Mouse (Mus musculus): ENCODE results near the gene Majin. TPM values are rescaled to one million over a fixed set of nuclear protein-coding genes. Genes with fewer than 3 reads are reported as not detected.
A peak's percentile ranks its signal among the peaks of the same experiment; 100 is the strongest.

Gene Majin
- polyA plus RNA-seq, 1 experiment from 2014 or later = not detected

- Histone ChIP-seq H3K4me3 (replicated peaks) (no peak overlapping the region), H3K4me2 (no peak overlapping the region), H3K9ac (no peak overlapping the region), H3K9me3 (replicated peaks) (no peaks in the 10 kb centered on the region), H3K27ac (no peak overlapping the region), H3K4me1 (replicated peaks) (peaks cover 7% of the 10 kb centered on the region), H3K36me3 (0 out of 2 replicates have a peak, but pooled peaks cover 7% of the 10 kb centered on the region), H3K27me3 (no peaks in the 10 kb centered on the region)
- ATAC-seq (ENCODE audit: low read depth) (no peak), DNase-seq (no peak)
- 86% methylated on average over 4 of the region's 4 CpGs for WGBS (ENCODE audit: insufficient replicate concordance)
Observed at GRCm38 (mm10) chr19:6227864-6228263, 43.7 kb downstream of the Majin start.

- 74% methylated on average over 4 of the region's 4 CpGs for WGBS (ENCODE audit: insufficient replicate concordance)
- H3K27me3 ChIP-seq = no peaks in the 10 kb centered on the region
- H3K36me3 ChIP-seq = 0 out of 2 replicates have a peak, but pooled peaks cover 7% of the 10 kb centered on the region
- no peak overlapping the region for H3K9ac ChIP-seq
- H3K4me2 ChIP-seq = no peak overlapping the region
- H3K27ac ChIP-seq = no peak overlapping the region
- H3K4me1 ChIP-seq (replicated peaks) = peaks cover 24% of the 10 kb centered on the region
- no peak for ATAC-seq (ENCODE audit: low read depth)
- H3K9me3 ChIP-seq (replicated peaks) = no peaks in the 10 kb centered on the region
- H3K4me3 ChIP-seq (replicated peaks) = no peak overlapping the region
- DNase-seq = no peak
Observed at GRCm38 (mm10) chr19:6230411-6230810, 46.2 kb downstream of the Majin start.

GRCm38 (mm10) chr19:6231036-6231435, 46.8 kb downstream of the Majin start:
- DNase-seq = no peak
- 0 out of 2 replicates have a peak, but pooled peaks cover 7% of the 10 kb centered on the region for H3K36me3 ChIP-seq
- no peaks in the 10 kb centered on the region for H3K9me3 ChIP-seq (replicated peaks)
- ATAC-seq (ENCODE audit: low read depth) = no peak
- 76% methylated on average over 2 of the region's 2 CpGs for WGBS (ENCODE audit: insufficient replicate concordance)
- H3K4me2 ChIP-seq = no peak overlapping the region
- no peak overlapping the region for H3K4me3 ChIP-seq (replicated peaks)
- H3K9ac ChIP-seq = no peak overlapping the region
- no peaks in the 10 kb centered on the region for H3K27me3 ChIP-seq
- H3K27ac ChIP-seq = no peak overlapping the region
- peaks cover 24% of the 10 kb centered on the region for H3K4me1 ChIP-seq (replicated peaks)

- Histone ChIP-seq H3K36me3 (0 out of 2 replicates have a peak, but pooled peaks cover 7% of the 10 kb centered on the region), H3K9me3 (replicated peaks) (no peaks in the 10 kb centered on the region), H3K4me1 (replicated peaks) (peaks cover 41% of the 10 kb centered on the region), H3K27me3 (no peaks in the 10 kb centered on the region), H3K4me3 (replicated peaks) (no peak overlapping the region), H3K4me2 (no peak overlapping the region), H3K9ac (no peak overlapping the region), H3K27ac (no peak overlapping the region)
- ATAC-seq (ENCODE audit: low read depth) = no peak
- DNase-seq = no peak
- WGBS (ENCODE audit: insufficient replicate concordance) = 84% methylated on average over 16 of the region's 16 CpGs
Observed at GRCm38 (mm10) chr19:6233647-6234046, 49.5 kb downstream of the Majin start.

GRCm38 (mm10) chr19:6234337-6235083, 50.3 kb downstream of the Majin start:
- Histone ChIP-seq H3K9me3 (replicated peaks) (no peaks in the 10 kb centered on the region), H3K4me1 (replicated peaks) (peaks cover 50% of the 10 kb centered on the region), H3K9ac (peak overlapping the region; percentile 80; the same call in 1 of the 2 replicates), H3K4me3 (replicated peaks) (peak overlapping the region; percentile 67), H3K27me3 (no peaks in the 10 kb centered on the region), H3K27ac (0 out of 2 replicates have a peak overlapping the region, but pooled peaks have one; percentile 34), H3K4me2 (peak overlapping the region; percentile 88), H3K36me3 (0 out of 2 replicates have a peak, but pooled peaks cover 7% of the 10 kb centered on the region)
- DNase-seq (peak; percentile 38), ATAC-seq (ENCODE audit: low read depth) (no peak)
- WGBS (ENCODE audit: insufficient replicate concordance) = 69% methylated on average over 11 of the region's 11 CpGs

- ATAC-seq (ENCODE audit: low read depth) (peak; percentile 87), DNase-seq (peak; percentile 93)
- Histone ChIP-seq H3K27me3 (no peaks in the 10 kb centered on the region), H3K9ac (peak within 1 kb of the TSS; percentile 80), H3K4me2 (peak within 1 kb of the TSS; percentile 88), H3K27ac (peak within 1 kb of the TSS; percentile 98), H3K4me3 (replicated peaks) (peak within 1 kb of the TSS; percentile 67), H3K36me3 (0 out of 2 replicates have a peak, but pooled peaks cover 5% of the 10 kb centered on the region), H3K4me1 (replicated peaks) (peaks cover 58% of the 10 kb centered on the region), H3K9me3 (replicated peaks) (no peaks in the 10 kb centered on the region)
- 7% methylated on average over 48 of the region's 48 CpGs for WGBS (ENCODE audit: insufficient replicate concordance)
Observed at GRCm38 (mm10) chr19:6235084-6236052, 51.2 kb downstream of the Majin start, which contains the start of gene Ppp2r5b. TSS of gene Ppp2r5b (minus strand) at chr19:6235872.

- H3K9ac ChIP-seq = peak overlapping the region; percentile 80
- peak overlapping the region; percentile 67 for H3K4me3 ChIP-seq (replicated peaks)
- H3K27ac ChIP-seq = peak overlapping the region; percentile 98
- ATAC-seq (ENCODE audit: low read depth) (peak; percentile 79), DNase-seq (peak; percentile 81)
- 1% methylated on average over 9 of the region's 9 CpGs for WGBS (ENCODE audit: insufficient replicate concordance)
- peak overlapping the region; percentile 88 for H3K4me2 ChIP-seq
- peaks cover 65% of the 10 kb centered on the region for H3K4me1 ChIP-seq (replicated peaks)
- H3K36me3 ChIP-seq = 0 out of 2 replicates have a peak, but pooled peaks cover 3% of the 10 kb centered on the region
- H3K9me3 ChIP-seq (replicated peaks) = no peaks in the 10 kb centered on the region
- no peaks in the 10 kb centered on the region for H3K27me3 ChIP-seq
Observed at GRCm38 (mm10) chr19:6236053-6236441, 51.9 kb downstream of the Majin start.

- WGBS (ENCODE audit: insufficient replicate concordance) = 64% methylated on average over 7 of the region's 7 CpGs
- H3K4me1 ChIP-seq (replicated peaks) = peaks cover 65% of the 10 kb centered on the region
Observed at GRCm38 (mm10) chr19:6236842-6237241, 52.7 kb downstream of the Majin start.

GRCm38 (mm10) chr19:6238740-6239139, 54.6 kb downstream of the Majin start:
- peaks cover 82% of the 10 kb centered on the region for H3K4me1 ChIP-seq (replicated peaks)
- ATAC-seq (ENCODE audit: low read depth) (no peak), DNase-seq (no peak)
- 0 out of 2 replicates have a peak, but pooled peaks cover under 1% of the 10 kb centered on the region for H3K36me3 ChIP-seq
- no peak overlapping the region for H3K4me3 ChIP-seq (replicated peaks)
- no peaks in the 10 kb centered on the region for H3K9me3 ChIP-seq (replicated peaks)
- H3K9ac ChIP-seq = no peak overlapping the region
- no peak overlapping the region for H3K4me2 ChIP-seq
- H3K27ac ChIP-seq = peak overlapping the region; percentile 94
- no peaks in the 10 kb centered on the region for H3K27me3 ChIP-seq

More at GRCm38 (mm10) chr19:6236842-6237241, 52.7 kb downstream of the Majin start:
- Histone ChIP-seq H3K4me2 (no peak overlapping the region), H3K4me3 (replicated peaks) (no peak overlapping the region), H3K9me3 (replicated peaks) (no peaks in the 10 kb centered on the region), H3K27ac (peak overlapping the region; percentile 24; the same call in 1 of the 2 replicates), H3K27me3 (no peaks in the 10 kb centered on the region), H3K36me3 (no peaks in the 10 kb centered on the region), H3K9ac (no peak overlapping the region)
- DNase-seq (no peak), ATAC-seq (ENCODE audit: low read depth) (no peak)

- H3K9ac ChIP-seq = peak overlapping the region; percentile 62
- peaks cover 71% of the 10 kb centered on the region for H3K4me1 ChIP-seq (replicated peaks)
- 15% methylated on average over 1 of the region's 1 CpGs for WGBS (ENCODE audit: insufficient replicate concordance)
- H3K4me2 ChIP-seq = peak overlapping the region; percentile 53
- ATAC-seq (ENCODE audit: low read depth) (peak; percentile 51), DNase-seq (peak; percentile 60)
- peaks cover 15% of the 10 kb centered on the region for H3K36me3 ChIP-seq
- H3K4me3 ChIP-seq (replicated peaks) = peak overlapping the region; percentile 41; the same call in 1 of the 2 replicates
- no peaks in the 10 kb centered on the region for H3K9me3 ChIP-seq (replicated peaks)
- H3K27me3 ChIP-seq = no peaks in the 10 kb centered on the region
- peak overlapping the region; percentile 94 for H3K27ac ChIP-seq
Observed at GRCm38 (mm10) chr19:6240136-6240535, 55.9 kb downstream of the Majin start.

GRCm38 (mm10) chr19:6240725-6241124, 56.5 kb downstream of the Majin start:
- no peaks in the 10 kb centered on the region for H3K27me3 ChIP-seq
- H3K4me1 ChIP-seq (replicated peaks) = peaks cover 67% of the 10 kb centered on the region
- WGBS (ENCODE audit: insufficient replicate concordance) = 30% methylated on average over 5 of the region's 5 CpGs
- H3K9me3 ChIP-seq (replicated peaks) = no peaks in the 10 kb centered on the region
- no peak for DNase-seq
- H3K4me2 ChIP-seq = peak overlapping the region; percentile 53
- H3K9ac ChIP-seq = peak overlapping the region; percentile 62
- peak overlapping the region; percentile 41 for H3K4me3 ChIP-seq (replicated peaks)
- ATAC-seq (ENCODE audit: low read depth) = no peak
- H3K36me3 ChIP-seq = peaks cover 21% of the 10 kb centered on the region
- H3K27ac ChIP-seq = peak overlapping the region; percentile 94
